Mouse (Mus musculus) ES-Bruce4 (cell line): Measurements from ENCODE around the gene Trex1.

ENCODE experiments used
- CTCF ChIP-seq: IDR thresholded peaks from one replicate; pipeline ENCODE4 v1.8.1; 2011; ENCODE audit warnings: low read depth, low read length
- EP300 ChIP-seq: IDR thresholded peaks from 2 replicates; pipeline ENCODE4 v1.6.1; 2011; ENCODE audit warnings: low read depth, low read length; ENCODE audit not compliant: insufficient read depth

- TF ChIP-seq EP300 (no peak), CTCF (no peak)
Measured at GRCm38 (mm10) chr9:109098969-109099368, 39.4 kb upstream of the Trex1 start.
